Mouse (Mus musculus) G1E (cell line): ENCODE results near the gene Itga2. TPM values are rescaled to one million over a fixed set of nuclear protein-coding genes. Genes with fewer than 3 reads are reported as not detected.

Experiments
- ATAC-seq: 2 replicates; pipeline ENCODE4 v1.8.0; 2016; ENCODE audit warnings: mild to moderate bottlenecking; ENCODE audit not compliant: insufficient number of reproducible peaks, poor library complexity, low FRiP score, severe bottlenecking; ENCODE audit errors: extremely low read depth
- DNase-seq: peaks from one replicate; pipeline ENCODE4 v3.0.0; 2012; ENCODE audit warnings: low spot score
- H3K27me3 ChIP-seq: 2 replicates; pipeline ENCODE4 v1.6.1; 2012; ENCODE audit warnings: mild to moderate bottlenecking, low read length, inconsistent platforms; ENCODE audit not compliant: insufficient read depth
- H3K36me3 ChIP-seq: replicated peaks from 2 replicates; pipeline ENCODE3; 2012; ENCODE audit warnings: mild to moderate bottlenecking, inconsistent platforms
- H3K4me1 ChIP-seq: 2 replicates; pipeline ENCODE4 v1.6.1; 2012; ENCODE audit warnings: low read depth, low read length, inconsistent platforms, mixed read lengths; ENCODE audit not compliant: insufficient read depth
- H3K4me3 ChIP-seq: 2 replicates; pipeline ENCODE4 v1.5.1; 2012; ENCODE audit warnings: low read depth, mild to moderate bottlenecking, inconsistent platforms, low read length, moderate library complexity, mixed read lengths
- H3K9me3 ChIP-seq: replicated peaks from 2 replicates; pipeline ENCODE4 v1.6.1; 2012; ENCODE audit warnings: inconsistent platforms
- CTCF ChIP-seq: IDR thresholded peaks from 2 replicates; pipeline ENCODE4 v1.5.1; 2012; ENCODE audit warnings: low read depth, low read length, inconsistent platforms, mixed read lengths
- GATA1 ChIP-seq: IDR thresholded peaks from 2 replicates; pipeline ENCODE4 v1.6.1; 2012; ENCODE audit warnings: borderline replicate concordance, low read length, inconsistent platforms, mixed read lengths
- GATA2 ChIP-seq: IDR thresholded peaks from 2 replicates; pipeline ENCODE4 v1.6.1; 2012; ENCODE audit warnings: low read depth, low read length, inconsistent platforms, borderline replicate concordance
- POLR2AphosphoS5 ChIP-seq: IDR thresholded peaks from 2 replicates; pipeline ENCODE4 v1.6.1; 2012; ENCODE audit warnings: low read depth, low read length, inconsistent platforms; ENCODE audit not compliant: insufficient replicate concordance
- TAL1 ChIP-seq: conservative IDR thresholded peaks from 2 replicates; pipeline ENCODE4 v1.6.1; 2012; ENCODE audit warnings: low read depth, low read length, inconsistent platforms, mixed read lengths
- polyA plus RNA-seq: library from polyadenylated mRNA; stranded (reverse); fragments of >175 nt; gene quantifications from 2 replicates; pipeline ENCODE4 v1.2.3, GENCODE M21; 2012
- total RNA-seq, 2 experiments: library from RNA; stranded (forward) in 1 of 2; stranded (reverse) in 1 of 2; fragments of 200-1000 nt in 1 of 2; fragments of >200 nt in 1 of 2; fragmentation: Nextera tagmentation in 1 of 2; gene quantifications; 2 replicates each; pipeline ENCODE4 v1.2.3; 2014 to 2017

The Itga2 gene
- total RNA-seq (2014; fragmentation: Nextera tagmentation) = not detected in 2 replicates
- 0.06 and 0.11 TPM in 2 replicates for total RNA-seq (2017)
- not detected in 2 replicates for polyA plus RNA-seq

GRCm38 (mm10) chr13:114931775-114932294 is at the start of gene Itga2:
Itga2 (minus strand) TSS chr13:114932100.
- Histone ChIP-seq H3K9me3 (no peaks in the 10 kb centered on the region), H3K36me3 (no peaks in the 10 kb centered on the region), H3K27me3 (peaks cover 12% of the 10 kb centered on the region; the same call in 1 of the 2 replicates), H3K4me3 (no peak within 1 kb of the TSS), H3K4me1 (no peaks in the 10 kb centered on the region)
- DNase-seq (no peak), ATAC-seq (no peak)
- TF ChIP-seq GATA1 (no peak), GATA2 (no peak), TAL1 (no peak)

- ATAC-seq = no peak
- TF ChIP-seq GATA1 (no peak), CTCF (no peak), TAL1 (no peak), POLR2AphosphoS5 (no peak), GATA2 (no peak)
- Histone ChIP-seq H3K4me1 (no peaks in the 10 kb centered on the region), H3K27me3 (no peaks in the 10 kb centered on the region), H3K36me3 (no peaks in the 10 kb centered on the region), H3K4me3 (no peak overlapping the region), H3K9me3 (no peaks in the 10 kb centered on the region)
- no peak for DNase-seq
Measured at GRCm38 (mm10) chr13:114980831-114981419, 49.0 kb upstream of the Itga2 start.

- Histone ChIP-seq H3K36me3 (no peaks in the 10 kb centered on the region), H3K27me3 (0 out of 2 replicates have a peak, but pooled peaks cover 3% of the 10 kb centered on the region), H3K9me3 (no peaks in the 10 kb centered on the region), H3K4me3 (no peak overlapping the region), H3K4me1 (no peaks in the 10 kb centered on the region)
- no peak for ATAC-seq
- no peak for DNase-seq
- TF ChIP-seq GATA1 = no peak
- TF ChIP-seq POLR2AphosphoS5 = no peak
- TF ChIP-seq TAL1 = no peak
- no peak for TF ChIP-seq CTCF
- TF ChIP-seq GATA2 = no peak
Measured at GRCm38 (mm10) chr13:114974484-114975042, 42.7 kb upstream of the Itga2 start.

- DNase-seq = no peak
- Histone ChIP-seq H3K9me3 (no peaks in the 10 kb centered on the region), H3K4me3 (no peak overlapping the region), H3K4me1 (no peaks in the 10 kb centered on the region), H3K36me3 (no peaks in the 10 kb centered on the region), H3K27me3 (0 out of 2 replicates have a peak, but pooled peaks cover 3% of the 10 kb centered on the region)
- ATAC-seq = no peak
- TF ChIP-seq TAL1 (no peak), GATA1 (no peak), POLR2AphosphoS5 (no peak), CTCF (no peak), GATA2 (no peak)
Measured at GRCm38 (mm10) chr13:114971905-114972304, 40.0 kb upstream of the Itga2 start.

- ATAC-seq (peak; percentile 87), DNase-seq (peak; percentile 3)
- Histone ChIP-seq H3K27me3 (no peaks in the 10 kb centered on the region; the same call in 1 of the 2 replicates), H3K36me3 (no peaks in the 10 kb centered on the region), H3K4me3 (no peak overlapping the region), H3K4me1 (no peaks in the 10 kb centered on the region), H3K9me3 (no peaks in the 10 kb centered on the region)
- TF ChIP-seq TAL1 = no peak
- TF ChIP-seq CTCF = peak; percentile 41; the same call in 1 of the 2 replicates
Measured at GRCm38 (mm10) chr13:114964233-114964632, 32.3 kb upstream of the Itga2 start.

- Histone ChIP-seq H3K27me3 (no peaks in the 10 kb centered on the region; the same call in 1 of the 2 replicates), H3K4me3 (no peak overlapping the region), H3K9me3 (no peaks in the 10 kb centered on the region), H3K4me1 (no peaks in the 10 kb centered on the region), H3K36me3 (no peaks in the 10 kb centered on the region)
- ATAC-seq (no peak), DNase-seq (no peak)
- TF ChIP-seq POLR2AphosphoS5 (no peak), CTCF (no peak)
Measured at GRCm38 (mm10) chr13:114954516-114954915, 22.6 kb upstream of the Itga2 start.

GRCm38 (mm10) chr13:114933541-114933940 is 1.6 kb upstream of the Itga2 start:
- Histone ChIP-seq H3K4me3 (no peak overlapping the region), H3K9me3 (no peaks in the 10 kb centered on the region), H3K36me3 (no peaks in the 10 kb centered on the region), H3K4me1 (no peaks in the 10 kb centered on the region), H3K27me3 (peaks cover 12% of the 10 kb centered on the region; the same call in 1 of the 2 replicates)
- TF ChIP-seq GATA1 = no peak
- TF ChIP-seq CTCF = no peak
- TF ChIP-seq POLR2AphosphoS5 = no peak
- no peak for TF ChIP-seq GATA2
- ATAC-seq = no peak
- no peak for DNase-seq
